Mouse (Mus musculus) ES-E14 (cell line): Measurements from ENCODE around the gene Bola3. TPM values are rescaled to one million over a fixed set of nuclear protein-coding genes. Genes with fewer than 3 reads are reported as not detected.

Source experiments
- DNase-seq: peaks from one replicate; pipeline ENCODE4 v3.0.0-alpha.2; 2013; ENCODE audit warnings: low read depth, low spot score
- H3K27ac ChIP-seq: 2 replicates; pipeline ENCODE4 v1.5.1; 2012; ENCODE audit warnings: low read depth, mild to moderate bottlenecking, low read length, moderate library complexity, mixed read lengths; ENCODE audit not compliant: poor library complexity, insufficient read depth, severe bottlenecking
- H3K36me3 ChIP-seq: 2 replicates; pipeline ENCODE4 v1.6.1; 2012; ENCODE audit warnings: mild to moderate bottlenecking, low read length, moderate library complexity, mixed read lengths; ENCODE audit not compliant: control insufficient read depth, poor library complexity, insufficient read depth, severe bottlenecking
- H3K4me1 ChIP-seq, 2 experiments: fragments of 150-350 bp in 1 of 2; sonication (generic) in 1 of 2; 2 replicates each; pipeline ENCODE4 v1.6.1; 2012; ENCODE audit warnings: low read length in 2 of 2, mild to moderate bottlenecking in 1 of 2, mixed read lengths in 1 of 2; ENCODE audit not compliant: control insufficient read depth in 2 of 2, insufficient read depth in 2 of 2, poor library complexity in 1 of 2
- H3K4me3 ChIP-seq, 2 experiments: fragments of 150-350 bp in 1 of 2; sonication (generic) in 1 of 2; 2 replicates each; pipeline ENCODE4 v1.5.1; 2012; ENCODE audit warnings: low read length in 2 of 2, low read depth in 1 of 2, mild to moderate bottlenecking in 1 of 2, mixed read lengths in 1 of 2; ENCODE audit not compliant: insufficient read depth in 1 of 2, poor library complexity in 1 of 2, severe bottlenecking in 1 of 2
- H3K9ac ChIP-seq: 2 replicates; pipeline ENCODE4 v1.6.1; 2012; ENCODE audit warnings: low read depth, mild to moderate bottlenecking, low read length, mixed read lengths; ENCODE audit not compliant: poor library complexity, insufficient read depth, severe bottlenecking
- H3K9me3 ChIP-seq: fragments of 150-350 bp; sonication (generic); 2 replicates; pipeline ENCODE4 v1.6.1; 2012; ENCODE audit warnings: low read depth, mild to moderate bottlenecking, low read length; ENCODE audit not compliant: control insufficient read depth, insufficient read depth
- CHD2 ChIP-seq: IDR thresholded peaks from 2 replicates; pipeline ENCODE4 v1.6.1; 2014; ENCODE audit warnings: mild to moderate bottlenecking, low read depth, low read length, inconsistent platforms
- HCFC1 ChIP-seq: IDR thresholded peaks from 2 replicates; pipeline ENCODE4 v1.6.1; 2012; ENCODE audit warnings: low read length, inconsistent platforms, borderline replicate concordance; ENCODE audit not compliant: insufficient read depth
- MAFK ChIP-seq: IDR thresholded peaks from 2 replicates; pipeline ENCODE4 v1.6.1; 2014; ENCODE audit warnings: mild to moderate bottlenecking, low read depth, low read length, inconsistent platforms; ENCODE audit not compliant: insufficient read depth
- ZC3H11A ChIP-seq: IDR thresholded peaks from 2 replicates; pipeline ENCODE4 v1.6.1; 2012; ENCODE audit warnings: low read depth, mild to moderate bottlenecking, inconsistent platforms, low read length, borderline replicate concordance
- ZNF384 ChIP-seq: IDR thresholded peaks from 2 replicates; pipeline ENCODE4 v1.6.1; 2012; ENCODE audit warnings: low read depth, low read length, inconsistent platforms
- in situ Hi-C, 2 experiments: fragments of 600-800 bp; cut with MboI; formaldehyde crosslinking; loops; one replicate each; pipeline ENCODE4 v1.15.1; 2025; ENCODE audit warnings: low sequenced_read_pairs in 2 of 2, inconsistent platforms in 1 of 2; ENCODE audit not compliant: unreplicated experiment in 2 of 2
- total RNA-seq: library from RNA; depleted of rRNA; stranded (reverse); fragments of 300-350 nt; gene quantifications from 2 replicates; pipeline ENCODE4 v1.2.3, GENCODE M21; 2012

Bola3 gene
- total RNA-seq, 1 experiment = 24.5 TPM

DNA sequence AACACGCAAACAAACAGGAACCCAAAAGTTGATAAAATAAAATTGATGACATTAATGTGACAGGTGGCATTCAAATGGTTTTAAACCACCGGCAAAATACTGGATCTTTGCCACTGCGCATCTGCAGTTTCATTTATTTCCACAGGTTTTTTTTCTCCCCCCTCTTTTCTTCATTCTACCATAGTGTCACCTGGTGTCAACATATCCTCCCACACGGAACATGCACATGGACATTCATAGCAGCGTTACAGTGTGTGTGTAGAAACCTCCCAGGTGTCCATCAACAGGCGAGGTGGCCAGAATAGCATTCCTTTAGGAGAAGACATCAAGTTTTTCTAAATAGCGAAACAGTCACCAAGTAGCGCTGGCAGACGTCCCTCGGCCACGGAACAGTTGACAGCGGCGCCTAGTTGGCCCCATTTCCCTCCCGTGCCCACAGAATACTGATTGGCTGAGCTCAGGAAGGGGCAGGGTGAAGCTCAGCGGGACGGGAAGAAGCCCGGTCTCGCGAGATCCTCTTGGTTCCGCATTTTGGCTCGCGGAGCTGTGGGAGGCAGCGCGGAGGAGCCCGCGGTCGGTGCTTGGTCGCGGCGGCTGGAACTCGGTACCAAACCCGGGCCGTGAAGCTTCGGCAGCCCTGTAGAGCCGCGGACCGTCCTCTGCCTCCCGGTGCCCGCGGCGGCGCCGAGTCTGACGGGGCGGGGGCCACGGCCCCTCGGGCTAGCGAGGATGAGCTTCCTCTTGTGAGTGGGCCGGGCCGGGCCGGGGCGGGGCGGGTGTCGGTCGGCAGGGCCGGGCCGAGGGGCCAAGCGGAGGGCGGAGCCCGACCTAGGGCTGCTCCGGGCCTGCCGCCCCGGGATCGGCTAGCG, 23.2 kb upstream of the Bola3 start, which contains the start of the genes Mthfd2 and Mob1a:
TSS of gene Mthfd2 (minus strand) at position 384 of the 869 bp plus-strand sequence.
TSS of gene Mob1a (plus strand) at position 492 of the 869 bp plus-strand sequence.
- peaks cover 0 to 7% of the 10 kb centered on the region in 2 experiments; a peak in 2 of 4 replicates for H3K4me1 ChIP-seq
- H3K27ac ChIP-seq = peak within 1 kb of the TSS; percentile 64
- H3K9ac ChIP-seq = peak within 1 kb of the TSS; percentile 97
- DNase-seq = peak; percentile 90
- no peak for TF ChIP-seq ZNF384
- TF ChIP-seq ZC3H11A = no peak
- TF ChIP-seq CHD2 = peak; percentile 99
- peak; percentile 53; the same call in 1 of the 2 replicates for TF ChIP-seq HCFC1
- no peak for TF ChIP-seq MAFK
- H3K36me3 ChIP-seq = 0 out of 2 replicates have a peak, but pooled peaks cover 2% of the 10 kb centered on the region
- no peaks in the 10 kb centered on the region for H3K9me3 ChIP-seq
- H3K4me3 ChIP-seq = peak within 1 kb of the TSS; percentile 81 to 95
- in situ Hi-C loops = no loop called here

DNA sequence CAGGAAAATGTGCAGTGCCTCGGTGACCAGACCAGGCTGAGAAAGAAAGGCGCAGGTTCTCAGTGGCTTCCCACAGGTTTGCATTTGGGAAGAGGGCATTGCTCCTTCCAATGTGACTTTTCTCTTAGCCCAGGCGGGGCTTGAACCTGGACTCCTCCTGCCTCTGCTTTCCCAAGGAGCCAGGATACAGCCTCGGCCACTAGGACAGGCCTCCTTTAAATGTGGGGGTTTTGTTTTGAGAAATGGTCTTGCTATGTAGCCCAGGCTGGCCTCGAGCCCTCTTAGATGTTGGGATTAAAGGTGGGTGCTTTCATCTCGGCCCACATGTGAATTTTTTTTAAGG, 22.6 kb upstream of the Bola3 start:
- in situ Hi-C loops = no loop called here
- peaks cover 0 to 7% of the 10 kb centered on the region in 2 experiments; a peak in 2 of 4 replicates for H3K4me1 ChIP-seq
- H3K36me3 ChIP-seq = 0 out of 2 replicates have a peak, but pooled peaks cover 2% of the 10 kb centered on the region
- H3K9me3 ChIP-seq = no peaks in the 10 kb centered on the region
- TF ChIP-seq HCFC1 (no peak), ZC3H11A (no peak), MAFK (no peak), ZNF384 (no peak), CHD2 (no peak)
- peak overlapping the region; percentile 81 to 95 for H3K4me3 ChIP-seq
- DNase-seq = no peak
- H3K9ac ChIP-seq = peak overlapping the region; percentile 97
- no peak overlapping the region for H3K27ac ChIP-seq

DNA sequence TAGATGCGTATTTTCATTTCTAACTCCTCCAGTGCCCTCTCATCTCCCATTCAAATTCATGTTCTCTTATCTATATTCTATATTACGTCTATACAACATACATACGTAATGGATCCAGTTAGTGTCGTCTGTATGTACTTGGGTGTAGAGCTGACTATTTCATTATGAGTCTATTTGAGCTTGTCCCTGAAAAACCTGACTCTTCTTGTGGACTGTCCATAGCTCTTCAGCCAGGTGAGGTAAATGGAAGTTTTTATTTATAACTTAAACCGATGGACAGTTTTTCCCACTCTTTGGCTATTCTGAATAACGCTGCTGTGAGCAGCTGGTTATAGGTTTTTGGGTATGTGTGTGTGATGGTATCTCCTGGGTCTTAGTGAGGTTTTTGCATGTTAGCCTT, 22.2 kb upstream of the Bola3 start:
- Histone ChIP-seq H3K4me1 (peaks cover 0 to 7% of the 10 kb centered on the region in 2 experiments; a peak in 2 of 4 replicates), H3K27ac (no peak overlapping the region), H3K9me3 (no peaks in the 10 kb centered on the region), H3K9ac (no peak overlapping the region; the same call in 1 of the 2 replicates), H3K36me3 (0 out of 2 replicates have a peak, but pooled peaks cover 2% of the 10 kb centered on the region), H3K4me3 (peak overlapping the region; percentile 81 to 95; a peak in 3 of 4 replicates)
- TF ChIP-seq HCFC1 = no peak
- TF ChIP-seq ZNF384 = no peak
- no peak for TF ChIP-seq MAFK
- TF ChIP-seq CHD2 = no peak
- TF ChIP-seq ZC3H11A = no peak
- in situ Hi-C loops = no loop called here
- DNase-seq = no peak

DNA sequence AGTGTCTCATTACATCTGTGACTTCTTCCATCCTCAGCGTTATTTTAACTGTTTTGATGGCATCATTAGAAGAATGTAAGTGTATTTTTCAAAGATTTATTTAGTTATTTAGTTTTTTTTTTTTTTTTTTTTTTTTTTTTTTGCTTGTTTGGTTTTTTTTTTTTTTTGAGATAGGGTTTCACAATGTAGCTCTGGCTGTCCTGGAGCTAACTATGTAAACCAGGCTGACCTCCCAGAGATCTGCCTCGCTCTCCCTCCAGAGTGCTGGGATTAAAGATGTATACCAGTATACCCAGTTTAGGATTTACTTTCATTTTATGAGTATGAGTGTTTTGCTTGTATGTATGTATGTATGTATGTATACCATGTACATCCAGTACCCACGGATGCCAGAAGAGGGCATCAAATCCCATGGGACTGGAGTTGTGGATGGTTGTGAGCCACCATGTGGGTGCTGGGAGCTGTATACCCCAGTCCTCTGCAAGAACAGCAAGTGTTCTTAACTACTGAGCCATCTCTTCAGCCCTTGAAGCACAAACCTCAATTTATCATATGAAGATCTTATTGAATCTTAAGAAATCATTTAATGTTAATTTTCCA, 21.3 kb upstream of the Bola3 start:
- no peak overlapping the region for H3K27ac ChIP-seq
- no peak overlapping the region for H3K9ac ChIP-seq
- H3K36me3 ChIP-seq = 0 out of 2 replicates have a peak, but pooled peaks cover 2% of the 10 kb centered on the region
- no peak overlapping the region for H3K4me3 ChIP-seq
- TF ChIP-seq CHD2 = no peak
- TF ChIP-seq ZNF384 = peak; percentile 80
- H3K4me1 ChIP-seq = peaks cover 0 to 7% of the 10 kb centered on the region in 2 experiments; a peak in 2 of 4 replicates
- H3K9me3 ChIP-seq = no peaks in the 10 kb centered on the region
- in situ Hi-C loops = no loop called here
- DNase-seq = no peak
